Mouse (Mus musculus) hindlimb bud, embryonic 11.5 days (tissue): ENCODE measurements at regions not wholly inside any gene's neighbourhood (a gene's known extent, or its start where the extent isn't known, plus 50 kb on each side); places are given as distances from the start of the nearest gene placed in this dataset.
A peak's percentile ranks its signal among the peaks of the same experiment; 100 is the strongest.

Source experiments
- DNase-seq: peaks from one replicate; pipeline ENCODE4 v3.0.0-alpha.2; 2012; ENCODE audit warnings: low read depth, low spot score; ENCODE audit errors: extremely low spot score

DNA sequence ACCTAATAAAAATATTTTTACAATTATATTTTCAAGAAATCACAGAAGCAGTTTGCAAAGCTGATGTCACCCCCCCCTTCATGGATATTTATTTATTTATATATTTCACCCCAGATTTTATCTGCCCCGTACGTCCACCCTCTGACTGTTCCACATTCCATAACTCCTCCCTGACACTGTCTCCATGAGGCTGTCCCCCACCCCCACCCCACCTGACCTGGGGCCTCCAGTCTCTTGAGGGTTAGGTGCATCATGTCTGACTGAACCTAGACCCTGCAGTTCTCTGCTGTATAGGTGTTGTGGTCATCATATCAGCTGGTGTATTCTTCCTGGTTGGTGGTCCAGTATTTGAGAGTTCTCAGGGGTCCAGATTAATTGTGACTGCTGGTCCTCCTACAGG lies 1083.9 kb upstream of the Cadm2 start:
- no peak for DNase-seq

DNA sequence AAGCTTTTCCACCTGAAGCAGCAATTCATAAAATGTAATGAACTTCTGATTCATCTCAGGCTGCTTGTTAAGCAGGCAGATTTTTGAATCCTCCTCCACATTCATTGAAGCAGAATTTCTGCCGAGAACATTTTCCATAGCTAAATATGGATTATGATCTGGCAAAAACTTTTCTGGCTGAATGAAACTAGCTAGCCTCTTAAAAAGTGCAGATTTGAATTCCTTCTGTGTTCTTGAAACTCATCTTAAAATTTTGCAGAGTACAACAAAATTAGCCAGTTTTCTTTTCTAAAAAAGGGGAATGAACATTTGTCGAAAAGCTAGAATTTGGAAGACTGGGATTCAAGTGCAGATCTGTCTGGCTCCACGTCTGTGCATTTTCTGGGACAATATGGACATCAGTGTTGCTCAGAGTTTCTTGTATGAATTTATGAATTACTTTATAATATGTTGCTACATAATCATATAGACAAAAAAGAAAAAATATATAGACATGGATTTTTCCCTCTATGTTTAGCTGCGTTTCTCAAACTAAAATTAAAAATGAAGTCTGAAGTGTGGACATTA lies 1046.3 kb upstream of the Cadm2 start:
- no peak for DNase-seq

DNA sequence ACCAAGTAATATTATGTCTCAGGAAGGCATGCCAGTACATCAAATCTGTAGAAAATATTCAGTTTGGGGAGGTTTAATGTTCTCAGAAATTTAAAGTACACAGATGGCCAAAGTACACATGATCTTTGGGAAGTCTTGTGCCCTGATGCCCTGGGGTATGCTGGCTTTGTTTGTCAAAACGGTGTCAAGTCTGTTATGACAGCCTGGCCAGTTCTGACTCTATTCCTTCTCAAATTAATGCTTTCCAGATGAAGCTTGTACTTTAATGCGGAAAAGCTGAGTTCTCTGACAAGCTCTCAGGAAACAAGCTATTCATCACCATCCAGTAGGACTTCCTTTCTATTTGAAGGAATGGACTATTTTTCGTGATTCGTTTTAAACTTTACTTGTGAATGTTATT lies 1037.7 kb upstream of the Cadm2 start:
- DNase-seq: peak; percentile 28

DNA sequence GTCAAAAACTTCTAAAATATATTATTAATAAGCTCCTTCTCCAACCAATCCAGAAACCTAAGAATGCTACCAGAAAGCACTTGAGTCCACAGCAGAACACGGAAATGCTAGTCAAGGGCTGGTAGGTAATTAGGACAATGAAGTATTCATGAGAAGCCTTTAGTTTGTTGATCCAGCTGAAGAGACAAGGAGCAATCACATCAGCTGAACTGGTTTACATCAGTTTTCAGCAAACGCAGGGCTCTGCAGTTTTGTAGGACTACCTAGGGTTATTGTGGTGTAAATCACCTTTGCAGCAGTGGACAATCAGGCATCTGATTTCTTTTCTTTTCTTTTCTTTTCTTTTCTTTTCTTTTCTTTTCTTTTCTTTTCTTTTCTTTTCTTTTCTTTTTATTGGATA lies 1007.3 kb upstream of the Cadm2 start:
- no peak for DNase-seq

DNA sequence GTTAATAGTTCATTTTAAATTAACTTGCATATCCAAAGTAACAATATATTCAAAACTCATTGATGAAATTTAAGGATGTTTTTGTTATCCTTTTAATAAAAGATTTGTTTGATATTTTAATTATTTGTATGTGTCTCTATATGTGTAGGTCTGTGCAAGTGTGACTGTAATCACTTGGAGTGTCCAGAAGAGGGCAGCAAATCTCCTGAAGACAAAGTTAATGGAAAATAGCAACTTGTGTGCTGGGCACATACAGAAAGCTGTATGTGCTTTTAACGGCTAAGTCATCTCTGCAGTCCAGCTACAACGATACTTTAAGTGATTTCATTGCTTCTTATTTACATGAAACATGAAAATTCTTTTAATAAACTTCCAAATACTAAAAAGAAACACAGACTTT lies 993.3 kb upstream of the Cadm2 start:
- peak; percentile 24 for DNase-seq
